Mouse (Mus musculus): ENCODE measurements at regions not wholly inside any gene's neighbourhood (a gene's known extent, or its start where the extent isn't known, plus 50 kb on each side); places are given as distances from the start of the nearest gene placed in this dataset.

GRCm38 (mm10) chr3:8751356-8751755 lies 858.5 kb downstream of the Zfp704 start:
- no peak for ATAC-seq

DNA sequence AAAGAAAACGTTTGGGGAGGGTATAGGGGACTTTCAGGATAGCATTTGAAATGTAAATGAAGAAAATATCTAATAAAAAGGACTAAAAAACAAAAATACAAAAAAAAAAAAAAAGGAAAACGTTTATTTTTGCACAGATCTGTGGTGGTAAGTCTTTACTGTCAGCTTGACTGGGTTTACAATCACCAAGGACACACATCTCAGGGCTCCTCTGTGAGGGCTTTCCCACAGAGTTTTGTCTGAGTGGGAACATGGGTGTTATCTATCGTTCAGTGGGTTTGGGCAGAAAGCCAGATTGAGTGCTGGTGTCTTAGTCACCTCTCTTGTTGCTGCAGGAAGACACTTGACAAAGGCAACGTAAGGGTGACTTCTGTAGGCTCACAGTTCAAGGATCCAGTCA lies 859.0 kb downstream of the Zfp704 start:
- ATAC-seq, result no peak

GRCm38 (mm10) chr3:8750162-8750561 lies 859.7 kb downstream of the Zfp704 start:
- ATAC-seq, result no peak

DNA sequence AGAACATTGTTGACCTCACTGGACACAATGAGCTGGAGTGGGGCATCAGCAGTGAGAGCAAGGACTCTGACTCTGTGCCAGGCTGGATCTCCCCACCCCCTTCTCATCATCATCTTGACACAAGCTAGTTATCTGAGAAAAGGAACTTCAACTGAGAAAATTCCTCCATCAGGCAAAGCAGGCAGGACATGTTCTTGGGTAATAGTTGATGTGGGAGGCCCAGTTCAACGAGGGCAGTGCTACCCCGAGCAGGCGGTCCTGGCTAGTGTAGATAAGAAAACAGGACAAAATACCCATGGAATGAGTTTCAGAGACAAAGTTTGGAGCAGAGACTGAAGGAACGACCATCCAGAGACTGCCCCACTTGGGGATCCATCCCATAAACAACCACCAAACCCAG lies 862.7 kb downstream of the Zfp704 start:
- ATAC-seq, result no peak

DNA sequence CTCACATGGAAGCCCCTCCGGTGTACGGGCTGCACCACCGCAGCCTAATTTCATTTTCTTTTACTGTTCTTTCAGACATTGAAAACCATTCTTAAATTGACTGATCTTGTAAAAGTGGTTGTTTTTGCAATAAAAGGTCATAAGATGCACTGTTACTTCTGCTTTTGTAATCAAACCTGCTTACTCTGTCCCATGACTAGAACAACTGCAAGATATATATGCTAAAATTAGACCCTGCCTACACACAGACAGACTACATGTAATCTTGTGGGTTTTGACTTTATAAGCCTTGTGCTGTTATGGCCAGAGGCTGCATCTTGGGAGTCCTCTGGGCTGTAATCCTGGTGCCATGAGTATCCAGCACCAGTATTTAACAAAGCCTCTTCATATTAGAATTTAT lies 863.2 kb downstream of the Zfp704 start:
- ATAC-seq, result no peak

- no peak for ATAC-seq
These were observed 863.8 kb downstream of the Zfp704 start for GRCm38 (mm10) chr3:8746037-8746436.

- no peak for ATAC-seq
These were observed 865.0 kb downstream of the Zfp704 start for GRCm38 (mm10) chr3:8744857-8745256.

GRCm38 (mm10) chr3:8743650-8744049 lies 866.2 kb downstream of the Zfp704 start:
- ATAC-seq, result no peak

DNA sequence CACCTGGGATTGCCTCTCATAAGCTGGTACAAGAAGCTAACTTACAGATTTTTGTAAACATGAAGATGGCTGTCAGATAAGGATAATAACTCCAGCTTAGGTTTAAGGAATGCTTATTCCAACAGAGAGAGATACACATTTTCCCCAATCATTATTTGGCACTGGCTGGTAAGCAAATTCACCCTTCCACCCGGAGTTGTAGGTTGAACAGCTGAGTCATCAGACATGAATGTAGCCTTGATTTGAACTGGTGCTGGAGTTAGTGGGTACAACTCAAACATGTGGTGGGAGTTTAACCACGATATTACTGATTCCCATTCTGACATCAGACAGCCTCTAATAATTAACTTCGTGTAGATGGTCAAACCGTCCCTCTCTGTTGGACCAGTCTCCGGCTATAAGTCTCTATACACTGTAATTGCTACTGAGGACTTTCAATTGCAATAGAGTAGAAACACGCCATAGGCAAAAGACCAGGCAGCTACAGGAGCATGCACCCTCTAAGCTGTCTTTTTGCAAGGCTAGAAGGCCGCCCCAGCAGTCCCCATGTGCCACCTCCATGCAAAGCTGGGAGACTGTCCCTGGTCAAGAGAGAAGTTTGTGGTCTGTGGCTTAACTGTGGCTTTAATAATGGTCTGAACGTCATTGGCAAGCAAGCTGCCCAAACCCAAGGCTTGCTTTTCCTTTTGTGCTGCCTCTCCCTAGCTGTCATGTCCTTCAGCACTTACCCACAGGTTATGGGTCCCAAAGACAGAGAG lies 868.4 kb downstream of the Zfp704 start:
- no peak for ATAC-seq

DNA sequence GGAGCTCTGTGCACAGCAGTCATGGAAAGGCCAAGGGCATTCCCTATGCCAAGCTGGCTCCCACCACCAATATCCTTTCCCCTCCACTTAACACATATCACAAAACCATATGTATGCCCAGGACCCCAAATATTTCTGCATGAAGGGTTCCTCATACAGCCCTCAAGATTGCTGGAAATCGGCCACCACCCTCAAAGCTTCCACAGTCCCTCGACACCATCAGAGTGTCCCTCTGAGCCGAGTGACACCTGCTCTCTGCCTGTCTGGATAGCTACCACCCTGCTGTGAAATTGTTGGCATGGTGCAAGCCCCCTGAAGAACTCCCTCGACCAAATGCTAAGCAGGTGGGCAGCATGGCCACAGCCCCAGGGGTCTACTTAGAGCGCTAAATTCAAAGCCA lies 869.2 kb downstream of the Zfp704 start:
- ATAC-seq, result no peak

- ATAC-seq, result no peak
These were observed 870.6 kb downstream of the Zfp704 start for GRCm38 (mm10) chr3:8739299-8739698.

GRCm38 (mm10) chr3:8736239-8736953 lies 873.5 kb downstream of the Zfp704 start:
- ATAC-seq, result no peak

DNA sequence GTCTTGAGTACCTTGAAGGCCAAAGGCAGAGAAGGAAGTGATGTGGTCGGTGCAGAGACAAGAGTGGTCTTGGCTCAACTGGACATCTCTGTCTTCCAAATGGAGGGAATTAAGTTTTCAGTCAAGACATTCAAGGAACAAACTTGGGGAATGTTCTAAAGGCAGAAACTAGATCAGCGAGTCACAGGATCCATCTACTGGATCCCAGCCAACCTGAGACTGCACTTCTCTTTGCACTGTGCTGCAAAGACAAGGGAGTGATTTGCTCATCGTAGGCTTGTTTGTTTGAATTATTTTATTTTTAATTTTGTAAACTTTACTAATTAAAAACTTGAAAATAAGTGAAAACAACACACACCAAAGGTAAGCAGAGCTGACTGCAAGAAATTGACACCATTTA lies 875.8 kb downstream of the Zfp704 start:
- ATAC-seq, result no peak

DNA sequence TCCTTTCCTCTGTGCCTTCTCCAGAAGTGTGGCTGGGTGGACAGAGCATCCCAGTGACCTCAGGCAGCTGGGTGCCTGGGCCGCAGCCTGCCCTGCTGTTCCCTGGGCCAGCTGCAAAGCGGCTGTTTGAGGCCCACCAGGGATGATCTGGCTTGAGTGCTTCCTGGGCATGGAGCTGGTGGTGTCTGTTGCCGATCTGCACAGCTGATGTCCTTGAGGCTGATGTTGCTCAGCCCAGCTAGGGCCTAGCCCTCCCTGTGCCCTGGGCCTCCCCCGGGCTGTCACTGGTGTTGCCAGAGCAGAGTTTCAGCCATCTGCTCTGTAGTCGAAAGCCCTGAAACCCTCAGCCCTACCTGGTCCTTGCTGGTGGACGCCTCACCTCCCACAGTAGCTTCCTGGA lies 878.5 kb downstream of the Zfp704 start:
- ATAC-seq, result no peak

GRCm38 (mm10) chr3:8721628-8722594 lies 888.0 kb downstream of the Zfp704 start:
- no peak for ATAC-seq

- ATAC-seq, result no peak
These were observed 889.2 kb downstream of the Zfp704 start for GRCm38 (mm10) chr3:8720586-8721100.

GRCm38 (mm10) chr3:8718206-8718605 lies 891.7 kb downstream of the Zfp704 start:
- ATAC-seq, result peak; percentile 87

DNA sequence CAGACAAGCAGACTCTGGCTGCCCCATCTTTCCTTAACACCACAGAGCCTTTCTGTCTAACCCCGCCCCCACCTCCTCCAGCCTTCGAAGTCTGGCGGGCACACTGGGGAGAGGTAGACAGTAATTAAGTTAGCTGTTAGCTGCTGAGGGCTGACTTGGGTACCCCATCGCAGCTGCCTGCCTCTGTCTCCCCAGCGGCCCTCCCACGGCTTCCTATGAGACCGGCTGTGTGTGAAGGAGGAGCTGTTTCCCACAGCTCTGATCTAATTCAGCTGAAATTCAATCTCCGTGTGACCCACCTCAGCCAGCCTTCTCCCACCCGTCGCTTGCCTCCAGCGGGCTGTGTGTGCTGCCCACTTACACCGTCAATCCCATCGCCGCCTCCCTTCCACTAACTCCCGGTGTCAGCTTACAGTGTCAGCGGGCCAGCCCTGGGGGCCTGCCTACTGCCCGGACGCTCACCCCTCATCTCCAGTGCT lies 892.5 kb downstream of the Zfp704 start:
- peak; percentile 50 for ATAC-seq
